In genomic region chr10:14544608-14544940, GRCm38 (mm10) we compare ENCODE assay signal across 8 mouse cellular contexts. TPM values are rescaled to one million over a fixed set of nuclear protein-coding genes. Genes with fewer than 3 reads are reported as not detected.
DNase-seq lines count a peak whose midpoint lies in the region; ATAC-seq lines count a peak whose summit lies in the region.

No protein-coding gene starts in this region.

- no peaks in the 10 kb centered on the region for H3K4me1 ChIP-seq in kidney, embryonic 16.5 days (ENCODE audit: insufficient read depth, low read length)
- H3K4me1 ChIP-seq in embryonic facial prominence, embryonic 10.5 days: peaks cover 6% of the 10 kb centered on the region
- 0 out of 2 replicates have a peak, but pooled peaks cover 8% of the 10 kb centered on the region for H3K4me1 ChIP-seq in hindbrain, embryonic 14.5 days (replicated peaks; ENCODE audit: control insufficient read depth, insufficient read depth, low read length)
- 0 out of 2 replicates have a peak, but pooled peaks cover 2% of the 10 kb centered on the region for H3K4me1 ChIP-seq in midbrain, embryonic 12.5 days

- no peak overlapping the region for H3K27ac ChIP-seq in kidney, embryonic 16.5 days (ENCODE audit: low read length)
- H3K27ac ChIP-seq in embryonic facial prominence, embryonic 10.5 days (replicated peaks): peak overlapping the region; percentile 67; the same call in 1 of the 2 replicates
- no peak overlapping the region for H3K27ac ChIP-seq in hindbrain, embryonic 14.5 days
- H3K27ac ChIP-seq in midbrain, embryonic 12.5 days (replicated peaks): no peak overlapping the region

- DNase-seq in kidney, adult 11 months: no peak
- DNase-seq in embryonic facial prominence, embryonic 10.5 days (ENCODE audit: low spot score): no peak
- DNase-seq in hindbrain, embryonic 14.5 days (ENCODE audit: low spot score): no peak
- no peak for DNase-seq in thymus, postnatal 0 days (ENCODE audit: low spot score)
- DNase-seq in Muller cell, postnatal 12 days (ENCODE audit: inconsistent ontology term): no peak
- no peak for DNase-seq in layer of hippocampus, adult 8-10 months (ENCODE audit: low spot score in 2 of 2)

- 0 out of 2 replicates have a peak, but pooled peaks cover 3% of the 10 kb centered on the region for H3K27me3 ChIP-seq in kidney, embryonic 16.5 days (ENCODE audit: insufficient read depth, low read length)
- peaks cover 48% of the 10 kb centered on the region for H3K27me3 ChIP-seq in embryonic facial prominence, embryonic 10.5 days (replicated peaks; ENCODE audit: low read depth, poor library complexity, severe bottlenecking)
- peaks cover 26% of the 10 kb centered on the region for H3K27me3 ChIP-seq in hindbrain, embryonic 14.5 days (ENCODE audit: control insufficient read depth, insufficient read depth, low read length)
- H3K27me3 ChIP-seq in midbrain, embryonic 12.5 days: peaks cover 37% of the 10 kb centered on the region

- H3K9me3 ChIP-seq in kidney, embryonic 16.5 days (ENCODE audit: low read length): no peaks in the 10 kb centered on the region
- H3K9me3 ChIP-seq in embryonic facial prominence, embryonic 10.5 days: no peaks in the 10 kb centered on the region
- no peaks in the 10 kb centered on the region for H3K9me3 ChIP-seq in hindbrain, embryonic 14.5 days (ENCODE audit: control insufficient read depth, low read length)
- H3K9me3 ChIP-seq in midbrain, embryonic 12.5 days: no peaks in the 10 kb centered on the region

- ATAC-seq in kidney, embryonic 16.5 days (ENCODE audit: low FRiP score, low TSS enrichment): peak; percentile 47
- peak; percentile 41; the same call in 1 of the 2 replicates for ATAC-seq in hindbrain, embryonic 14.5 days (ENCODE audit: low FRiP score)
- peak; percentile 38; the same call in 1 of the 2 replicates for ATAC-seq in midbrain, embryonic 12.5 days (ENCODE audit: low FRiP score, low read depth)

- H3K9ac ChIP-seq in kidney, embryonic 16.5 days (replicated peaks; ENCODE audit: low read length): peak overlapping the region; percentile 66
- H3K9ac ChIP-seq in hindbrain, embryonic 14.5 days: peak overlapping the region; percentile 67
- H3K9ac ChIP-seq in midbrain, embryonic 12.5 days (replicated peaks): peak overlapping the region; percentile 71; the same call in 1 of the 2 replicates

- peak overlapping the region; percentile 100 for H3K4me2 ChIP-seq in kidney, embryonic 16.5 days (replicated peaks; ENCODE audit: low read depth, low read length)
- H3K4me2 ChIP-seq in hindbrain, embryonic 14.5 days (replicated peaks): peak overlapping the region; percentile 100
- H3K4me2 ChIP-seq in midbrain, embryonic 12.5 days (replicated peaks): peak overlapping the region; percentile 100

- peak overlapping the region; percentile 74 for H3K4me3 ChIP-seq in kidney, embryonic 16.5 days (ENCODE audit: low read length)
- peak overlapping the region; percentile 83 for H3K4me3 ChIP-seq in embryonic facial prominence, embryonic 10.5 days
- peak overlapping the region; percentile 81 for H3K4me3 ChIP-seq in hindbrain, embryonic 14.5 days (replicated peaks; ENCODE audit: low read length)
- peak overlapping the region; percentile 78 for H3K4me3 ChIP-seq in midbrain, embryonic 12.5 days

- WGBS in kidney, embryonic 16.5 days: 9% methylated on average over 9 of the region's 9 CpGs
- WGBS in embryonic facial prominence, embryonic 10.5 days: 8% methylated on average over 9 of the region's 9 CpGs
- 6% methylated on average over 9 of the region's 9 CpGs for WGBS in hindbrain, embryonic 14.5 days
- 8% methylated on average over 9 of the region's 9 CpGs for WGBS in midbrain, embryonic 12.5 days

- no peaks in the 10 kb centered on the region for H3K36me3 ChIP-seq in kidney, embryonic 16.5 days (ENCODE audit: insufficient read depth, low read length)
- H3K36me3 ChIP-seq in embryonic facial prominence, embryonic 10.5 days (replicated peaks): no peaks in the 10 kb centered on the region
- H3K36me3 ChIP-seq in hindbrain, embryonic 14.5 days (replicated peaks; ENCODE audit: control insufficient read depth, insufficient read depth): no peaks in the 10 kb centered on the region
- no peaks in the 10 kb centered on the region for H3K36me3 ChIP-seq in midbrain, embryonic 12.5 days

RNA-seq across cellular contexts. Expression of gene Adgrg6, which starts 0.9 kb away (rescaled TPM):
- polyA plus RNA-seq in kidney, embryonic 16.5 days (2015; fragmentation: Nextera tagmentation; extraction: Ambion mirVana): 7.3 and 8.5 TPM in 2 replicates
- 0.53 and 0.79 TPM in 2 replicates for polyA plus RNA-seq in embryonic facial prominence, embryonic 10.5 days (2016; fragmentation: Nextera tagmentation; extraction: Ambion mirVana)
- 3.3 and 3.4 TPM in 2 replicates for polyA plus RNA-seq in hindbrain, embryonic 14.5 days (2014; fragmentation: Nextera tagmentation; extraction: Ambion mirVana)
- 2.7 and 4.3 TPM in 2 replicates for polyA plus RNA-seq in midbrain, embryonic 12.5 days (2016; fragmentation: Nextera tagmentation; extraction: Ambion mirVana)
- 0.35 and 0.44 TPM in 2 replicates for polyA plus RNA-seq in thymus, postnatal 0 days (2015; fragmentation: Nextera tagmentation; extraction: Ambion mirVana)
- 1 to 10 TPM; 1.0 to 3.8 (median 2.0) TPM for total RNA-seq in layer of hippocampus, adult 8-10 months (2022)
